Mouse (Mus musculus) embryo, embryonic 10.5 days (tissue): ENCODE data around the gene Syn3.
"Not testable (repeated sequence)": the region's sequence is repeated elsewhere in the genome, so short reads cannot be mapped to it uniquely, and the experiment has no call there.

Source experiments
- DNase-seq: peaks from one replicate; pipeline ENCODE4 v3.0.0-alpha.2; 2015; ENCODE audit warnings: low spot score

Syn3 gene

GRCm38 (mm10) chr10:86150076-86150475 lies 348.6 kb downstream of the Syn3 start:
- DNase-seq = no peak

GRCm38 (mm10) chr10:86149029-86149818 lies 349.5 kb downstream of the Syn3 start:
- no peak for DNase-seq

GRCm38 (mm10) chr10:86139061-86139681 lies 359.5 kb downstream of the Syn3 start:
- no peak for DNase-seq

GRCm38 (mm10) chr10:86137589-86138173 lies 361.0 kb downstream of the Syn3 start:
- no peak for DNase-seq

GRCm38 (mm10) chr10:86137106-86137505 lies 361.6 kb downstream of the Syn3 start:
- DNase-seq = no peak

- no peak for DNase-seq
Measured at GRCm38 (mm10) chr10:86136249-86136648, 362.4 kb downstream of the Syn3 start.

- DNase-seq = no peak
Measured at GRCm38 (mm10) chr10:86134848-86135247, 363.8 kb downstream of the Syn3 start.

GRCm38 (mm10) chr10:86134336-86134735 lies 364.4 kb downstream of the Syn3 start:
- no peak for DNase-seq

GRCm38 (mm10) chr10:86132420-86132956 lies 366.2 kb downstream of the Syn3 start:
- DNase-seq = no peak

GRCm38 (mm10) chr10:86129046-86129445 lies 369.6 kb downstream of the Syn3 start:
- no peak for DNase-seq

- no peak for DNase-seq
Measured at GRCm38 (mm10) chr10:86126478-86126877, 372.2 kb downstream of the Syn3 start.

- no peak for DNase-seq
Measured at GRCm38 (mm10) chr10:86125421-86125820, 373.3 kb downstream of the Syn3 start.

- DNase-seq = no peak
Measured at GRCm38 (mm10) chr10:86124115-86124514, 374.6 kb downstream of the Syn3 start.

- no peak for DNase-seq
Measured at GRCm38 (mm10) chr10:86123224-86123623, 375.5 kb downstream of the Syn3 start.

GRCm38 (mm10) chr10:86122456-86122855 lies 376.2 kb downstream of the Syn3 start:
- DNase-seq = not testable (repeated sequence)

GRCm38 (mm10) chr10:86116268-86116667 lies 382.4 kb downstream of the Syn3 start:
- DNase-seq = no peak

GRCm38 (mm10) chr10:86114431-86114848 lies 384.3 kb downstream of the Syn3 start:
- no peak for DNase-seq

- DNase-seq = no peak
Measured at GRCm38 (mm10) chr10:86108797-86109196, 389.9 kb downstream of the Syn3 start.

GRCm38 (mm10) chr10:86107681-86108080 lies 391.0 kb downstream of the Syn3 start:
- DNase-seq = no peak

GRCm38 (mm10) chr10:86103976-86104375 lies 394.7 kb downstream of the Syn3 start:
- DNase-seq = peak; percentile 36

- DNase-seq = no peak
Measured at GRCm38 (mm10) chr10:86100281-86100851, 398.3 kb downstream of the Syn3 start.

- DNase-seq = no peak
Measured at GRCm38 (mm10) chr10:86098363-86098762, 400.3 kb downstream of the Syn3 start.
